In genomic region chr19:28916492-28916891, GRCm38 (mm10) we compare ENCODE assay signal across 20 mouse cellular contexts. TPM values are rescaled to one million over a fixed set of nuclear protein-coding genes. Genes with fewer than 3 reads are reported as not detected.
DNase-seq lines count a peak whose midpoint lies in the region; ATAC-seq and TF ChIP-seq lines count a peak whose summit lies in the region.
"Had no signal": no experiment of that assay in that cellular context is flagged by ENCODE, and none has a peak within 500 bp of the region (broad histone marks: within the 10 kb centered on the region; RNA-seq: fewer than 3 reads in every experiment).

No protein-coding gene starts in this region.

- TF ChIP-seq CTCF in left cerebral cortex, adult 2 months (IDR thresholded peaks at IDR 0.05), result no peak

- no peak overlapping the region for H3K4me2 ChIP-seq in kidney, embryonic 16.5 days (replicated peaks; ENCODE audit: low read depth, low read length)
- H3K4me2 ChIP-seq: embryonic facial prominence, embryonic 15.5 days; heart, embryonic 13.5 days; hindbrain, embryonic 13.5 days; limb, embryonic 13.5 days; lung, embryonic 15.5 days; neural tube, embryonic 13.5 days had no signal

- 38% methylated on average over 4 of the region's 4 CpGs for WGBS in kidney, embryonic 16.5 days

- no peaks in the 10 kb centered on the region for H3K36me3 ChIP-seq in kidney, embryonic 16.5 days (ENCODE audit: insufficient read depth, low read length)
- H3K36me3 ChIP-seq: embryonic facial prominence, embryonic 15.5 days; forebrain, embryonic 10.5 days; heart, embryonic 13.5 days; limb, embryonic 13.5 days; lung, embryonic 15.5 days had no signal

- H3K4me1 ChIP-seq in kidney, embryonic 16.5 days (ENCODE audit: insufficient read depth, low read length), result peaks cover 12% of the 10 kb centered on the region; the same call in 1 of the 2 replicates
- H3K4me1 ChIP-seq: embryonic facial prominence, embryonic 15.5 days; limb, embryonic 13.5 days; neural tube, embryonic 13.5 days had no signal

- H3K9ac ChIP-seq in kidney, embryonic 16.5 days (replicated peaks; ENCODE audit: low read length), result no peak overlapping the region
- H3K9ac ChIP-seq: embryonic facial prominence, embryonic 15.5 days; forebrain, postnatal 0 days; heart, embryonic 13.5 days; hindbrain, embryonic 13.5 days; limb, embryonic 13.5 days; lung, embryonic 15.5 days; neural tube, embryonic 13.5 days had no signal

- H3K27ac ChIP-seq in kidney, embryonic 16.5 days (ENCODE audit: low read length), result peak overlapping the region; percentile 70
- no peak overlapping the region for H3K27ac ChIP-seq in left cerebral cortex, adult 2 months
- H3K27ac ChIP-seq: embryonic facial prominence, embryonic 15.5 days; forebrain, embryonic 10.5 days; heart, embryonic 13.5 days; hindbrain, embryonic 13.5 days; limb, embryonic 13.5 days; lung, embryonic 15.5 days; neural tube, embryonic 13.5 days had no signal

- H3K9me3 ChIP-seq in kidney, embryonic 16.5 days (ENCODE audit: low read length), result no peaks in the 10 kb centered on the region
- H3K9me3 ChIP-seq: embryonic facial prominence, embryonic 15.5 days; forebrain, embryonic 10.5 days; heart, embryonic 13.5 days; hindbrain, embryonic 13.5 days; limb, embryonic 13.5 days; lung, embryonic 15.5 days; neural tube, embryonic 13.5 days had no signal

- ATAC-seq in kidney, embryonic 16.5 days (ENCODE audit: low FRiP score, low TSS enrichment), result peak; percentile 31

- H3K27me3 ChIP-seq in kidney, embryonic 16.5 days (ENCODE audit: insufficient read depth, low read length), result no peaks in the 10 kb centered on the region
- H3K27me3 ChIP-seq: embryonic facial prominence, embryonic 15.5 days; heart, embryonic 13.5 days; hindbrain, embryonic 13.5 days; limb, embryonic 13.5 days; lung, embryonic 15.5 days; neural tube, embryonic 13.5 days had no signal

- intact Hi-C loops in left cerebral cortex, adult 2 months (cut with DNase I), result no loop called here

- H3K4me3 ChIP-seq in kidney, embryonic 16.5 days (ENCODE audit: low read length), result no peak overlapping the region
- H3K4me3 ChIP-seq in left cerebral cortex, adult 2 months, result no peak overlapping the region
- H3K4me3 ChIP-seq: embryonic facial prominence, embryonic 15.5 days; forebrain, embryonic 10.5 days; heart, embryonic 13.5 days; hindbrain, embryonic 13.5 days; limb, embryonic 13.5 days; lung, embryonic 15.5 days; neural tube, embryonic 13.5 days had no signal

- DNase-seq in kidney, adult 9 months, result peak; percentile 82
- no peak for DNase-seq in kidney, adult 18-20 months
- DNase-seq in lung, postnatal 36 days, result peak; percentile 10
- DNase-seq in lung, postnatal 10 days, result no peak
- DNase-seq in left cerebral cortex, adult 2 months (ENCODE audit: extremely low spot score in 1 of 2, low spot score in 2 of 2), result no peak
- no peak for DNase-seq in cerebellum, postnatal 25 days
- DNase-seq: adrenal gland, postnatal 14 days; cerebellum, adult 11 months; cerebellum, postnatal 14 days; forebrain, postnatal 0 days; right cerebral cortex, adult 18-20 months; thymus, postnatal 25 days had no signal

RNA-seq across cellular contexts. Expression of gene Plpp6, which starts 47.3 kb away (rescaled TPM):
- polyA plus RNA-seq in kidney, embryonic 16.5 days (2015; fragmentation: Nextera tagmentation; extraction: Ambion mirVana), result 9.8 and 10.3 TPM in 2 replicates
- total RNA-seq in left cerebral cortex, adult 2 months (2021), result 10 to 100 TPM; 57.4 to 58.1 TPM

RNA-seq across cellular contexts. Expression of gene 4430402I18Rik, which starts 51.1 kb away (rescaled TPM):
- 3.4 and 4.2 TPM in 2 replicates for polyA plus RNA-seq in kidney, embryonic 16.5 days (2015; fragmentation: Nextera tagmentation; extraction: Ambion mirVana)
- 1 to 10 TPM; 7.4 to 7.9 TPM for total RNA-seq in left cerebral cortex, adult 2 months (2021)

Comparison
In these comparisons a context has a peak if more than half of its experiments do, and no peak if none do; other contexts are left out.
1. DNase-seq: peak in kidney, adult 9 months (single experiment) and lung, postnatal 36 days (single experiment); none in kidney, adult 18-20 months (single experiment), lung, postnatal 10 days (single experiment), left cerebral cortex, adult 2 months (0 of 2) and cerebellum, postnatal 25 days (0 of 2).